Mouse (Mus musculus) urinary bladder, postnatal 14 days (tissue): ENCODE data around the gene Efl1.

Experiments used
- DNase-seq: peaks from one replicate; pipeline ENCODE4 v3.0.0; 2021; ENCODE audit warnings: low spot score

Gene Efl1

GRCm38 (mm10) chr7:82648353-82649080 is at the start of gene Efl1, which contains the start of gene Saxo2:
Gene Efl1, plus strand, starts transcription at chr7:82648614.
Gene Saxo2, minus strand, starts transcription at chr7:82648528.
- DNase-seq: peak; percentile 95

DNA sequence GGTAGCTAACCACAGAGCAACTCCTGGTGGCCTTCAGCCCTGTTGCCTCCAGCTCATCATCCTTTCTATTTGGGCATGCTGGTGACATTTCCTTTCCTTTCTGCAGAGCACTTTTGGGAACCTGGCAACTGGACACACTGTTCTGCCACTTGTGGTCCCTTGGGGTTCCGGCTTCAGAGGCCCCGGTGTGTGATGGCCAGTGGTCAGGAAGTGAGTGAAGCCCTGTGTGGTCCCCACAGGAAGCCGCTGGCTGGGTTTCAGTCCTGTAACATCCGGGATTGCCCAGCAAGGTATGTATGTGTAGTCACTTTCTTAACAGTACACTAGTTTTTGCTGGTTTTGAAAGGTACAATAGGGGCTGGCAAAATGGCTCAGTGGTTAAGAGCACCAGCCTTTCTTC is 46.4 kb upstream of the Efl1 start:
- no peak for DNase-seq

- DNase-seq: peak; percentile 14
Observed at GRCm38 (mm10) chr7:82605425-82605824, 43.0 kb upstream of the Efl1 start.

DNA sequence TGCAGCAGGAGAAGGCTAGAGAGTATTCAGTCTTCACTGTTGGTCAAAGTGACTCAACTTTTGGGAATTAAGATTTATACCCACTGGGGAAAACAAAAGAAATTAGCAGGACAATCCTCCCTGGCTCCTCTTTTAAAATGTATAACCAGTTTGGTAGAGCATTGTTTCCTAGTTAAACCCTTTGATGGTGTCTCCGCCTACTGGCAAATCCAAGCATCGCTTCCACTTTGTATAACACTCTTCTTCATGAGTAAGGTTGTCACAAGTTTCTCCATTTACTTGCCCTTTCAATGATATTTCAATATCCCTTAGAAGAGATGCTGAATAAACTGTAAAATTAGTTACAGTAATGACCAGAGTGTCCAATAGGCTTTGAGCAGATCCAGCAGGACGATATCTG is 38.8 kb upstream of the Efl1 start:
- no peak for DNase-seq

GRCm38 (mm10) chr7:82625342-82625741 is 23.1 kb upstream of the Efl1 start:
- peak; percentile 46 for DNase-seq

DNA sequence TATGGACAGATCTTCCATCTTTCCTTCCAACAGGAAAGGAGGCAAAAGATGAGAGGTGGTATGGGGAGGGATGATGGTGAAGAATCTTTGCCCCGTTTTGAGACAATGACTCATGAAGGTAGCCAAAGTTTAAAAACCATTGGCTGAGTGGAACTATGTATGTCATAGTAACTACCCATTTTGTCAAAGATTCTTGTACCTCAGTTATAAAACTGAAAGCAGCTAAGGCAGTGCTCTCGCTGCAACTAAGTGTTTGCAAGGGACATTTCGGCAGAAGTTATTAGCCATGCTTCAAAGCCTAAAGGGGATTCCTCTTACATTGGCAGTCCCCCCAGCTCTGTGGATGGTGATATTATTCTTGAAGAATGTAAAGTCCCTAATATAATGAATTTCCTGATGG is 1.2 kb upstream of the Efl1 start:
- DNase-seq: no peak

DNA sequence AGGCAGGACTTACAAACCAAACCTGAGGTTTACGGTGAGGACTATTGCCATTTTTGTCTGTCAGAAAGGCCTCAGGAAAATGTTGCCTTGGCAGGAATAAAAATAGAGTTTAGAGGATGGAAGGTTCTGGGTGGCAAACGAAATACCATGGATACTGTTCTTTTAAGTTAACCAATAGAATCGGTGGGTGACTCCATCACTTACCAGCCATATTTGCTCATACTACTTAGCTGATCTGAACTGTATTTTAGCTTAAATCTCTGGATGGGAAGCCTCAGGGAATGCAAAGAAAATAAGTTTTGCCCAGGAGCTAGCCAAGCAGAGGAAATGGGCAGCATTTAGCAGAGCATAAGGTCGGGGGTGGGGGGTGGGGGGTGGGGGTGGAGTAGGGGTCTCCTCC is 505 bp upstream of the Efl1 start:
- DNase-seq: no peak

DNA sequence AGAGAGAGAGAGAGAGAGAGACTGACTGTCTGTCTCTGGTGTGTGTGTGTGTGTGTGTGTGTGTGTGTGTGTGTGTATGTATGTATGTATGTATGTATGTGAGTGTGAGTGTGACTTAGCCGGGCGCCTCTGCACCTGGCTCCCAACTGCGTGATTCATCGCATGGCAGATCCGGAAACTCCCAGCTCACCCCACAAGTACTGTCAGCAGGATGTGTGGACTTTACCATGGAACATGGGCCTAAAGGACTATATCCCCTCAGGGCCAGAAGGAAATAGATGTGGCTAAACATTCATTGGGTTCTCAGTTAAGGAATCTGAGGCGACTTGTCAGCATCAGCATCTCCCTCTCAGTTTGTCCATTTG is 649 bp downstream of the Efl1 start:
- peak; percentile 8 for DNase-seq

GRCm38 (mm10) chr7:82664604-82665003 is 16.2 kb downstream of the Efl1 start:
- no peak for DNase-seq

- DNase-seq: no peak
Observed at GRCm38 (mm10) chr7:82676001-82676400, 27.6 kb downstream of the Efl1 start.

GRCm38 (mm10) chr7:82676834-82677233 is 28.4 kb downstream of the Efl1 start:
- DNase-seq: no peak

GRCm38 (mm10) chr7:82679901-82680300 is 31.5 kb downstream of the Efl1 start:
- no peak for DNase-seq

GRCm38 (mm10) chr7:82688736-82689135 is 40.3 kb downstream of the Efl1 start:
- peak; percentile 71 for DNase-seq

DNA sequence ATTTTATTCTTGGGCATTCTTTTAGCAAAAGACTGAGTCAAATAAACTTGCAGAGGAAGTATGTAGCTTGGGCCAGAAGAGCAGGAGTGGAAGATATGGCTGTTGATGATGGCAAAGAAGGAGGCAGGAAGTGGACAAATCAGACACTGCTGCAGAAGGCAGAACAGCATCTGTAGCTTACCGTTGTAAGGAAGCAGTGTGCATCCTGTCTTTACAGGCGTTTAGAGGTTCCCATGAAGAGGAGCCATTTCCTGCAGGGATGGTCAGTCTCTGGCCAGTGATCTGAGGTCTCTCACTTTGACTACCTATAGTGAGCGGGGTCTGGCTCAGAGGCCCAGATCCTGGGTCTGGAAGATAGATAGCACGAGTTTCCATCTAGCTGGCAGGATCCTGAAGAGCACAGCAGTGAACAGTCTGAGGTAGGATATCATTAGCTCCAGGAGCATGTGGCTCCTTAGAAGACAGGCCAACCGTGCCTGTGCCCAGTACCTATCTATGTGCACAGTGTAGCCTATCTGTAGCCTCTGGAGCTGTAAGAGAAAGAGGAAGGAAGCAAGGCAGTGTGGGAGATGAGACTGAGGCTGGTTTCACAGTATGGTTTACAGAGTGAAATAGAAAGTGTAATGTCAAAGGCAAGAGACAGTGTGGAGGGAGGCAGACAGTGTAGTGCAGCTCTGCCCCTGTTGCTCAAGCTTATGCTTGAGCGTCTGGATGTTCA is 42.8 kb downstream of the Efl1 start:
- no peak for DNase-seq

GRCm38 (mm10) chr7:82697668-82698067 is 49.3 kb downstream of the Efl1 start:
- no peak for DNase-seq

DNA sequence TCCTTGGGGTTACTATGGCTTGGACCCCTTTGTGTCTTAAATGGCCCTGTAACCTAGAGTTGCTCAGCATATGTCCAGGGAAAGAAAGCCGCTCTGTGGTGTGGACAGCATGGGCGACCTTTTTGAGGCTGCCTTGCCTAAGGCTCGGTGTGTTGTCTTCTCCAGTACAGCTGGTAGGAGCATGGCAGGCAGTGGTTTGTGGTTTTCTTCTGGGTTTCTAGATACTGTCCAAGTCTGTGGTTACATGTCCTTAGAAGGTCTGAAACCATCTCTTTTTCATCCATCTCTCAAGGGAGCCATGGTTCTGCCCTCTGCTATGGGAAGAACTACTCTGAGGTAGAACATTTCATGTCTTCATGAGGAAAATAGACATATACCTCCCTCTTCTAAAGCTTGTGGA is 50.6 kb downstream of the Efl1 start:
- no peak for DNase-seq

DNA sequence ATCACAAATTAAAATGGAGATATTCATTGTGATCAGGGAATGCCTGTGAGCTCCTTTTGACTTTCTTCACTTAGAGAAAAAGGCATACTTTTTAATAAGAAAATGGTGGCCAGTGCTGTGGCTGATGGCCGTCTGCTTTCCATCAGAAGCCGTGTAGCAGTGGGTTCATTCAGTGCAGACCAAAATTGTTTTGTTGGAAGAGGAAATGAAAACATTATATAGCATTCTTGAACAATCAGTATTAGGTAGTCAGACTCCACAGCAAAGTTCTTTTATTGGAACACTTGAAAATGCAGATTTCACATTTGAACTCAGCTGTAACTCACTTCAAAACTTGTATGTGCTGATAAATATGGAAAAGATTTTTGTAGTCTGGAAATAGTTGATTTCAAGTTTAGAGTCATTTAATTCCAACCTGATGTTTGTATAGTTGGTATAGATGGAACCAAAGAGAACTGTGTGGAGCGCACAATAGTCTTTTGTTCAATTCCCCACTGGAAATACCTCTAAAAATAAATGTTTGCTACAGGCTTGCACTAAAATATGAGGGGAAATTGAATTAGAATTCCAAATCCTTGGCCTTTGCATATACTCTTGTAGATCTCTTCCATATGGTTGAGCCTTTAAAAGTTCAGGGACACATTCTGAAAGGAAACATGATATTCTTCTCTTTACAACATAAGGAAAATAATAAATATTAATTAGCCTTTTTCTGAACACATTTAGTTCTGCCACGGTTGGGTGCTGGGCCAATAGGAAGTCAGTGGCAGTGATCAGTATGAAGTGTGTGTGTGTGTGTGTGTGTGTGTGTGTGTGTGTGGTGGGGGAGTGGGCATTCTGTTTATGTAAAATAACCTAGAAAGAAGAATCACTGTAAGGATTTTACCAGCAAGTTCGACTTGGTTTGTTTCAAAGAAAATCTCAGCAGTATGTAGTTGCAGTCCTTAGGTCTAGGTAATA is 54.2 kb downstream of the Efl1 start:
- DNase-seq: no peak

DNA sequence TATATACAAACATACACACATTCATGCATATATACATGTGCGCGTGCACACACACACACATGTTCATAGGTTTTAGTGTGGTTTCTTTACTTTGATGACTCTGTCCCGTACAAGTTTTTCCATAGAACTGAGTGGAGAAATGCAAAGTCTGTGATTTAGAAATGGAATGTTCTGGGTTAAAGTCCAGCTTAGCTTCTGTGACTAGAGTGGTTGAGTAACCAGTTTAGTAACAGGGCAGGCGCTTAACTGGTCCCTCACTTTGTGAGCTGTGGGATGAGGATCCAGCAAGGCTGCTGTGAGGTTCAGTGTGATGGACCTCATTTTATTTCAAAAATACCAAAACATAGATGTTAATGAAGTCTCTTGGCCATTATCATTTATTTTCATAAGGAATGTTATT is 60.8 kb downstream of the Efl1 start:
- no peak for DNase-seq

DNA sequence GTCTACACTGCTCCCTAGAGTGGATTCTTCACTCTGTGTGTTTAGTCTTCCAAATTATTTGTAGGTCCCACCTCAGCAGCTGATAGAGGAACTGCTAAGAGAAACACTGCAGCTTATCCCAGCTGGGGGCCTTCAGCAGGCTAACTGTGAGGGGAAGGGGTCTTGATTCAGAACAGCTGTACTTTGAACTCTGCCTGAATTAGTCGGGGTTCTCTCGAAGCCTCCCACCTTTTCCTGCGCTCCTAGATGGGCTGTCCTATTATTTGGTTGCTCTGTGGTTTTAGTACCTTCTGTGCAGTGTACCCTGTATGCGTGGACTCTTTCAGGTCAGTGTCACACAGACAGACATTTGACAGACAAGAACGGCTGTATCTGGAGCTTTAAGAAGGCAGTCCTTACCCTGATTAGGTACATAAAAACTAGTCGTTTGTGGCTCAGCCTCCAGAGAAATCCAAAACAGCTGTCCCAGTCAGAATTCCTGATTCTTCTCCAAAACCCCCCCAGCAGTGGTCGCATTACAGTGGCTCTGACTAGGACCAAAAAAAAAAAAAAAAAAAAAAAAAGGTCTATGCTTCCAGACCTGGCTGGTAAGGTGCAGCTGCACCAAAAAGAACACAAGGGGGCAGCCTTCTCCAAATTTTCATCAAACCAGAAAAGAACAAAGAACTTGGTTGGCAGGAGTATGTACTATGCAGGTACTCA is 66.9 kb downstream of the Efl1 start:
- DNase-seq: peak; percentile 29

GRCm38 (mm10) chr7:82715912-82716601 is 67.6 kb downstream of the Efl1 start:
- no peak for DNase-seq

DNA sequence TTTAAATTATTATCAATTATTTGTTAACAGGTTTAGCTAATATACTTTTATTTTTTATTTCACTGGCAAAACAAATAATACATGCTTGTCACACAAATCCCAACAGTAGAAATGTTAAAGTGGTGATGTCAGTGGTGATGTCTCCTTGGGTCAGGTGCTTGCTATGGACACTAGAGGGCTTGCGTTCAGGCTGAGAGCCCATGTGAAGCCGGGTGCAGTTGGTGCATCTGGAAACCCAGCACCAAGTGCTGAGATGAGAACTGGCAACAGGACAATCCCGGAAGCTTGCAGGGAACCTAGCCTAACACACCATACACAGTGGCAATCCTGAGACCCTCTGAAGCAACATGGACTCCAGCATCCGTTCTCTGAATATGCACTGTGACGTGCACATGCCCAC is 70.9 kb downstream of the Efl1 start:
- DNase-seq: no peak
